Mouse (Mus musculus): ENCODE results near the gene Calr. TPM values are rescaled to one million over a fixed set of nuclear protein-coding genes. Genes with fewer than 3 reads are reported as not detected.
"Not testable (repeated sequence)": the region's sequence is repeated elsewhere in the genome, so short reads cannot be mapped to it uniquely, and the experiment has no call there.

The Calr gene
- total RNA-seq, 1 experiment from 2014 or later: 751 TPM

- not testable (repeated sequence) for ATAC-seq (ENCODE audit: extremely low read depth, insufficient number of reproducible peaks, low FRiP score, poor library complexity, severe bottlenecking)
Observed at GRCm38 (mm10) chr8:84826518-84826917, 20.2 kb downstream of the Calr start.

GRCm38 (mm10) chr8:84825636-84826035 is 21.1 kb downstream of the Calr start:
- peak; percentile 22; the same call in 1 of the 2 replicates for ATAC-seq (ENCODE audit: extremely low read depth, insufficient number of reproducible peaks, low FRiP score, poor library complexity, severe bottlenecking)

- peak; percentile 80 for ATAC-seq (ENCODE audit: extremely low read depth, insufficient number of reproducible peaks, low FRiP score, poor library complexity, severe bottlenecking)
Observed at GRCm38 (mm10) chr8:84823653-84824052, 23.1 kb downstream of the Calr start.

- no peak for ATAC-seq (ENCODE audit: extremely low read depth, insufficient number of reproducible peaks, low FRiP score, poor library complexity, severe bottlenecking)
Observed at GRCm38 (mm10) chr8:84822723-84823122, 24.0 kb downstream of the Calr start, which contains the start of gene Dand5. Dand5 (minus strand) TSS chr8:84822823.

GRCm38 (mm10) chr8:84816117-84816516 is 30.6 kb downstream of the Calr start:
- ATAC-seq (ENCODE audit: extremely low read depth, insufficient number of reproducible peaks, low FRiP score, poor library complexity, severe bottlenecking): no peak

- peak; percentile 89 for ATAC-seq (ENCODE audit: extremely low read depth, insufficient number of reproducible peaks, low FRiP score, poor library complexity, severe bottlenecking)
Observed at GRCm38 (mm10) chr8:84815547-84815946, 31.2 kb downstream of the Calr start.

GRCm38 (mm10) chr8:84814555-84815441 is 31.9 kb downstream of the Calr start:
- no peak for ATAC-seq (ENCODE audit: extremely low read depth, insufficient number of reproducible peaks, low FRiP score, poor library complexity, severe bottlenecking)

GRCm38 (mm10) chr8:84814240-84814554 is 32.5 kb downstream of the Calr start:
- ATAC-seq (ENCODE audit: extremely low read depth, insufficient number of reproducible peaks, low FRiP score, poor library complexity, severe bottlenecking): no peak

- ATAC-seq (ENCODE audit: extremely low read depth, insufficient number of reproducible peaks, low FRiP score, poor library complexity, severe bottlenecking): no peak
Observed at GRCm38 (mm10) chr8:84813830-84814229, 32.9 kb downstream of the Calr start.

GRCm38 (mm10) chr8:84813059-84813458 is 33.7 kb downstream of the Calr start:
- ATAC-seq (ENCODE audit: extremely low read depth, insufficient number of reproducible peaks, low FRiP score, poor library complexity, severe bottlenecking): peak; percentile 65; the same call in 1 of the 2 replicates

GRCm38 (mm10) chr8:84811303-84811702 is 35.4 kb downstream of the Calr start:
- ATAC-seq (ENCODE audit: extremely low read depth, insufficient number of reproducible peaks, low FRiP score, poor library complexity, severe bottlenecking): no peak

- ATAC-seq (ENCODE audit: extremely low read depth, insufficient number of reproducible peaks, low FRiP score, poor library complexity, severe bottlenecking): 0 out of 2 replicates have a peak, but pooled peaks have one; percentile 27
Observed at GRCm38 (mm10) chr8:84810896-84811295, 35.8 kb downstream of the Calr start.

- no peak for ATAC-seq (ENCODE audit: extremely low read depth, insufficient number of reproducible peaks, low FRiP score, poor library complexity, severe bottlenecking)
Observed at GRCm38 (mm10) chr8:84809941-84810280, 36.8 kb downstream of the Calr start.

GRCm38 (mm10) chr8:84809109-84809940 is 37.4 kb downstream of the Calr start:
- no peak for ATAC-seq (ENCODE audit: extremely low read depth, insufficient number of reproducible peaks, low FRiP score, poor library complexity, severe bottlenecking)

GRCm38 (mm10) chr8:84806031-84806430 is 40.7 kb downstream of the Calr start:
- ATAC-seq (ENCODE audit: extremely low read depth, insufficient number of reproducible peaks, low FRiP score, poor library complexity, severe bottlenecking): no peak

- ATAC-seq (ENCODE audit: extremely low read depth, insufficient number of reproducible peaks, low FRiP score, poor library complexity, severe bottlenecking): no peak
Observed at GRCm38 (mm10) chr8:84799999-84800831, 46.5 kb downstream of the Calr start, which contains the start of gene Nfix. Nfix (minus strand) TSS chr8:84800344.

GRCm38 (mm10) chr8:84799136-84799931 is 47.4 kb downstream of the Calr start:
- peak; percentile 11; the same call in 1 of the 2 replicates for ATAC-seq (ENCODE audit: extremely low read depth, insufficient number of reproducible peaks, low FRiP score, poor library complexity, severe bottlenecking)

GRCm38 (mm10) chr8:84798446-84799135 is 48.1 kb downstream of the Calr start:
- no peak for ATAC-seq (ENCODE audit: extremely low read depth, insufficient number of reproducible peaks, low FRiP score, poor library complexity, severe bottlenecking)

All from neutrophil, adult 5-6 weeks (primary cell).